In the genomic region with DNA sequence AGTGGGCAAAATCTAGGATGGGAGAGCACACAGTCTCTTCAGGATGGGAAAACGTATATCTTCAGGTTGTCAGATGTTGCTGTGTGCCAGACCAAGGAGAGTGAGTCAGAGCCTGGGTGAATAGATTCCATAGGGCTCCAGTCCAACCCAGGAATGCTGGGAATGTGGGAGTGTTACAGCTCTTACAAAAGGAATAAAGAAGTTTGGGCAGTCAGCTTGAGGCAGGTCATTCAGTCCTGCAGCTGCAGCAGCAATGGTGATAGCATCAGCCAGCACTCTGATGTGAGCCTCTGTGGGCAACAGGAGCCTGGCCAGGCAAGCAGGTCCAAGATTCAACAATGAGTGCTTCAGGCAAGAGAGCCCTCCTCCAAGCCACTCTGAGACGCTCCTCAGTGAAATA, we compare ENCODE assay signal across 9 mouse cellular contexts.
DNase-seq lines count a peak whose midpoint lies in the region; ATAC-seq lines count a peak whose summit lies in the region.
"Had no signal": no experiment of that assay in that cellular context is flagged by ENCODE, and none has a peak within 500 bp of the region (broad histone marks: within the 10 kb centered on the region; RNA-seq: fewer than 3 reads in every experiment).

No protein-coding gene starts in this region.

- H3K4me1 ChIP-seq in hindbrain, embryonic 15.5 days (replicated peaks) = peaks cover 4% of the 10 kb centered on the region; the same call in 1 of the 2 replicates
- H3K4me1 ChIP-seq in hindbrain, embryonic 12.5 days = no peaks in the 10 kb centered on the region
- peaks cover 10% of the 10 kb centered on the region for H3K4me1 ChIP-seq in forebrain, embryonic 15.5 days
- H3K4me1 ChIP-seq in intestine, embryonic 16.5 days (ENCODE audit: control insufficient read depth, insufficient read depth, low read length) = no peaks in the 10 kb centered on the region
- H3K4me1 ChIP-seq: liver, embryonic 13.5 days had no signal

- no peak overlapping the region for H3K9ac ChIP-seq in hindbrain, embryonic 15.5 days
- H3K9ac ChIP-seq in hindbrain, embryonic 12.5 days = no peak overlapping the region
- no peak overlapping the region for H3K9ac ChIP-seq in forebrain, embryonic 15.5 days (replicated peaks)
- H3K9ac ChIP-seq in intestine, embryonic 16.5 days (ENCODE audit: low read depth, low read length) = no peak overlapping the region
- H3K9ac ChIP-seq: liver, embryonic 13.5 days had no signal

- no peaks in the 10 kb centered on the region for H3K9me3 ChIP-seq in hindbrain, embryonic 15.5 days
- no peaks in the 10 kb centered on the region for H3K9me3 ChIP-seq in hindbrain, embryonic 12.5 days (replicated peaks)
- no peaks in the 10 kb centered on the region for H3K9me3 ChIP-seq in forebrain, embryonic 15.5 days
- no peaks in the 10 kb centered on the region for H3K9me3 ChIP-seq in intestine, embryonic 16.5 days (ENCODE audit: control insufficient read depth, low read length)
- H3K9me3 ChIP-seq: liver, embryonic 13.5 days had no signal

- DNase-seq in R1 (ENCODE audit: low read depth, low spot score) = peak; percentile 93
- peak; percentile 38 for DNase-seq in lung, postnatal 36 days
- DNase-seq in thymus, postnatal 0 days (ENCODE audit: low spot score) = no peak
- DNase-seq in testis, postnatal 10 days (ENCODE audit: low spot score) = no peak
- DNase-seq: liver, embryonic 13.5 days had no signal

- no peak overlapping the region for H3K27ac ChIP-seq in hindbrain, embryonic 15.5 days (replicated peaks)
- no peak overlapping the region for H3K27ac ChIP-seq in hindbrain, embryonic 12.5 days
- H3K27ac ChIP-seq in forebrain, embryonic 15.5 days (replicated peaks) = no peak overlapping the region
- H3K27ac ChIP-seq in intestine, embryonic 16.5 days (ENCODE audit: low read length) = no peak overlapping the region
- H3K27ac ChIP-seq: liver, embryonic 13.5 days had no signal

- H3K27me3 ChIP-seq in hindbrain, embryonic 15.5 days = no peaks in the 10 kb centered on the region
- H3K27me3 ChIP-seq in hindbrain, embryonic 12.5 days = no peaks in the 10 kb centered on the region
- no peaks in the 10 kb centered on the region for H3K27me3 ChIP-seq in forebrain, embryonic 15.5 days
- no peaks in the 10 kb centered on the region for H3K27me3 ChIP-seq in intestine, embryonic 16.5 days (replicated peaks; ENCODE audit: control insufficient read depth, insufficient read depth, low read length)
- H3K27me3 ChIP-seq: liver, embryonic 13.5 days had no signal

- 48% methylated on average over 2 of the region's 2 CpGs for WGBS in hindbrain, embryonic 15.5 days
- 41% methylated on average over 2 of the region's 2 CpGs for WGBS in hindbrain, embryonic 12.5 days
- 12% methylated on average over 2 of the region's 2 CpGs for WGBS in forebrain, embryonic 15.5 days
- 40% methylated on average over 2 of the region's 2 CpGs for WGBS in intestine, embryonic 16.5 days

- 0 out of 2 replicates have a peak, but pooled peaks have one; percentile 19 for ATAC-seq in hindbrain, embryonic 15.5 days (ENCODE audit: low FRiP score, low read depth)
- no peak for ATAC-seq in hindbrain, embryonic 12.5 days (ENCODE audit: low FRiP score)
- peak; percentile 78 for ATAC-seq in forebrain, embryonic 15.5 days (replicated peaks)
- ATAC-seq in intestine, embryonic 16.5 days = no peak

- H3K36me3 ChIP-seq in hindbrain, embryonic 15.5 days = no peaks in the 10 kb centered on the region
- no peaks in the 10 kb centered on the region for H3K36me3 ChIP-seq in hindbrain, embryonic 12.5 days
- H3K36me3 ChIP-seq in forebrain, embryonic 15.5 days = no peaks in the 10 kb centered on the region
- no peaks in the 10 kb centered on the region for H3K36me3 ChIP-seq in intestine, embryonic 16.5 days (ENCODE audit: control insufficient read depth, insufficient read depth, low read length)
- H3K36me3 ChIP-seq: liver, embryonic 13.5 days had no signal

- H3K4me3 ChIP-seq in hindbrain, embryonic 15.5 days = no peak overlapping the region
- no peak overlapping the region for H3K4me3 ChIP-seq in hindbrain, embryonic 12.5 days
- H3K4me3 ChIP-seq in forebrain, embryonic 15.5 days = no peak overlapping the region
- H3K4me3 ChIP-seq in intestine, embryonic 16.5 days (ENCODE audit: low read length) = no peak overlapping the region
- H3K4me3 ChIP-seq: liver, embryonic 13.5 days had no signal

- no peak overlapping the region for H3K4me2 ChIP-seq in hindbrain, embryonic 15.5 days
- H3K4me2 ChIP-seq in hindbrain, embryonic 12.5 days (replicated peaks) = no peak overlapping the region
- no peak overlapping the region for H3K4me2 ChIP-seq in forebrain, embryonic 15.5 days (replicated peaks)
- H3K4me2 ChIP-seq in intestine, embryonic 16.5 days (ENCODE audit: low read depth, low read length) = no peak overlapping the region
- H3K4me2 ChIP-seq: liver, embryonic 13.5 days had no signal

Comparison
In these comparisons a context has a peak if more than half of its experiments do, and no peak if none do; other contexts are left out.
1. ATAC-seq: peak in hindbrain, embryonic 15.5 days (single experiment) and forebrain, embryonic 15.5 days (single experiment); none in hindbrain, embryonic 12.5 days (single experiment) and intestine, embryonic 16.5 days (single experiment).
2. DNase-seq: peak in R1 (single experiment) and lung, postnatal 36 days (single experiment); none in thymus, postnatal 0 days (single experiment) and testis, postnatal 10 days (single experiment).